Mouse (Mus musculus) embryo, embryonic 10.5 days (tissue): ENCODE measurements around the gene Mrps27.

Experiments used
- DNase-seq: peaks from one replicate; pipeline ENCODE4 v3.0.0-alpha.2; 2015; ENCODE audit warnings: low spot score

Mrps27 gene

DNA sequence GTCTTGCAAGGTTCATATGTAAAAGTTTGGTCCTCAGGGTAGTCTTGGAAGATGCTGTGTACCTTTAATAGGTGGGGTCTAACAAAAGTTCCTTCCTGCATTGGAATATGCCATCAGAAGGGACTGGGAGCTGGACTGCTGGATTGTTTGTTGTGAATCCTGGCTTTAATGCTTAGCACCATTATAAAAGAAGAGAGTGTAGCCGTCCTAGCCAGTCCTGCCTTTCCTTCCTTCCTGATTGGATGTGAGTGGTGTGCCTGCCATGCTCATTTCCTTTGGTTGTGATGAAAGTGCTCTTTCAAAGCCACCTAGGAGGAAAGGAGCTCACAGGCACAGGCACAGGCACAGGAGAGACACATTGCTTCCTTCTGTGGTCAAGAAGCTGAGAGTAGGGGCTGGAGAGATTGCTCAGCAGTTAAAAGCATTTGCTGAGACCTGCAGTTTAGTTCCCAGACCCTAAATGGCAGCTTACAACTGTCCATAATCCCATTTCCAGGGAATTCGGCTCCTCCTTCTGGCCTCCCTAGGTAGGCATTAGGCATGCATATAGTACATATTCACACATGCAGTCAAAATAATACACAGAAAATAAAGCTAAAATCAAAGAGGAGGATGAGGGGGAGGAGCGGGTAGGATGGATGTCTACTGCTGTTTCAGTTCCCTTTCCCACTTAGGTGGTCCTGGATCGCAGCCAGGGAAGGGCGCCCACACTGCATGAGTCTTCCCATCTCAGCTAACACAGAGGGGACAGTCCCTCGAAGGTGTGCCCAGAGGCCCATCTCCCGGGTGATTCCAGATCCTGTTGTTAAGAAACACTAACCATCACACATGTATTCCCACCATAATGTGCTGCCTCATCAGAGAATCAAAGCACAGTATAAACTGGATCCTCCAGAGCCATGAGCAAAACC is 43.6 kb downstream of the Mrps27 start:
- DNase-seq, result no peak

GRCm38 (mm10) chr13:99391417-99391816 is 46.8 kb downstream of the Mrps27 start:
- DNase-seq, result no peak

GRCm38 (mm10) chr13:99393128-99393527 is 48.5 kb downstream of the Mrps27 start:
- no peak for DNase-seq

DNA sequence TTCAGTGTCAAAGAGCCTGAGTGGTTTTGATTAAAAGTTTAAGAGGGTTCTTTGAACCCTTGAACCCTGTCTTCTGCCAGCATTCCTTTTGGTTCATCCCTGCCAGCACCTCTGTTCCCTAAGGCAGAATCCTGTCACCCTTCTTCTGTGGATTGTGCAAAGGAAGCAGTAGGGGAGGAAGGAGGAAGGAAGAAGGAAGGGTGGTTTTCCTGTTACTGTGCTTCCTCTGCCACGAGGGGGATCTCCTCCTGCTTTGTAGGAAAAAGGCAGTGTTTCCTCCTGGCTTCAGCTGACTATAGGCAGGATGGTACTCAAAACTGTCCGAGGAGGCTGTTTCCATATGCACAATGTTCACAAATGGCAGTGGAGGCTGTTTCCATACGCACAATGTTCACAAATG is 50.1 kb downstream of the Mrps27 start:
- DNase-seq, result no peak

DNA sequence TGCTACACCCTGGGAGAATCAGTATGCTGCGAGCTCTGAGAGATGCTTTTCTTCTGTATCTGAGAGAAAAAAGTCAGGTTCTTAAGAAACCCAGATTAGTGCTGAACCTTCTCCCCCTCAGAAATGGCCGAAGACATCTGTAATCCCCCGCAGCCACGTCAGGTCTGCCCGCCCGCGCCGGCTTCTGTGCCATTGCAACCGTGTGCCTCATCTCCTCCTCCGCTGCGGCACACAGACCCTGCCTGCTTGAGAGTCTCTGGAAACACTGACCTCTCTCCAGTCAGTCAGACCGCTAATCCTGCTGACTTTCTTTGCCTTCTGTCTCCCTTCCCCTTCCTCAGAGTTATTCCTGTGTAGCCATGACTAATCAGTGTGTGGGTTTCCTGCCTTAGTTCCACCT is 50.9 kb downstream of the Mrps27 start:
- DNase-seq, result peak; percentile 55

- DNase-seq, result peak; percentile 24
Observed at GRCm38 (mm10) chr13:99397228-99397627, 52.6 kb downstream of the Mrps27 start.

DNA sequence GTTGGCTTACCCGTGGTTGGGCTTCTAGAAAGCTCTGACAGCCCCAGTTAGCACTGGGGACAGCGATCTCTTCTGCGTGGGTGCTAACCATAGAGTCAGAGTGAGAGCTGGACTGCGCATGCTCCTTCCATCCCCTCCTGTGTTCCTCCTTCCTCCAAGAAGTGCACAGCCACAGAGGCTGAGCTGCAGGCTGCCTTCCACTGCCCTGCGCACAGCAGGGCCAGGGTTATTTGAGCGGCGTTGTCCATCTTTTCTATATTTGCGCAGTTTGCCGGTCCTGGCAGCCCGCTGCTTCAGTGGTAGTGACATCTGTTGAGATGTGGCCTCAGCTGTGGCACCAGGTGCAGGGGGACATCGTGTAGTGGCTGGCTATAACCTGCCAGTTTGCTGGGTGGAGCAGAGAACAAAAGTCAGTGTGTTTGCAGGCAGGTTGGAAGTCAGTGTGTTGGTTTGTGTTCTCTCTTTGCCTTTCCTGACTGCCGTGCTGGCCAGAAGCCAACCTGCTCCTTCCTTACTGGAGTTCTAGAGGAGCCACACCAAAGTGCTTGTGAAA is 53.6 kb downstream of the Mrps27 start:
- no peak for DNase-seq

- DNase-seq, result no peak
Observed at GRCm38 (mm10) chr13:99399373-99399772, 54.8 kb downstream of the Mrps27 start.

DNA sequence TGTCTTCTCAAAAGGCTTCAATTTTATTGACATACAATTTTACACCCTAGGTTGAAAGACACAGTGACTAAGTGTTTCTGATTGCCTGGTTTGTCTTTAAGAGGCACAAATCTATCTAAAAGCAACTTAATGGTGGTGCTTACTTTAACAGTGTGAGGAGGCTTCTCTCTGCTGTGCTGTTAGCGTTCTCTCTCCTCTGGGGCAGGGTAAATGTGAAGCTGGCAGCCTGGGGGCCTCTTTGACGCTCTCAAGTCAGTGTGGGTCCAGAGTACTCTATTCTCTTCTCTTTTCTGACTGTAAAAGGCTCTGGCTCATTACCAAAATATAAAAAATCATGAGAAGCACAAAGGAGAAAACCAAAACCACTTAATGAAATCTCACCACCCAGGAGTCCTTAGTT is 64.6 kb downstream of the Mrps27 start:
- DNase-seq, result no peak

DNA sequence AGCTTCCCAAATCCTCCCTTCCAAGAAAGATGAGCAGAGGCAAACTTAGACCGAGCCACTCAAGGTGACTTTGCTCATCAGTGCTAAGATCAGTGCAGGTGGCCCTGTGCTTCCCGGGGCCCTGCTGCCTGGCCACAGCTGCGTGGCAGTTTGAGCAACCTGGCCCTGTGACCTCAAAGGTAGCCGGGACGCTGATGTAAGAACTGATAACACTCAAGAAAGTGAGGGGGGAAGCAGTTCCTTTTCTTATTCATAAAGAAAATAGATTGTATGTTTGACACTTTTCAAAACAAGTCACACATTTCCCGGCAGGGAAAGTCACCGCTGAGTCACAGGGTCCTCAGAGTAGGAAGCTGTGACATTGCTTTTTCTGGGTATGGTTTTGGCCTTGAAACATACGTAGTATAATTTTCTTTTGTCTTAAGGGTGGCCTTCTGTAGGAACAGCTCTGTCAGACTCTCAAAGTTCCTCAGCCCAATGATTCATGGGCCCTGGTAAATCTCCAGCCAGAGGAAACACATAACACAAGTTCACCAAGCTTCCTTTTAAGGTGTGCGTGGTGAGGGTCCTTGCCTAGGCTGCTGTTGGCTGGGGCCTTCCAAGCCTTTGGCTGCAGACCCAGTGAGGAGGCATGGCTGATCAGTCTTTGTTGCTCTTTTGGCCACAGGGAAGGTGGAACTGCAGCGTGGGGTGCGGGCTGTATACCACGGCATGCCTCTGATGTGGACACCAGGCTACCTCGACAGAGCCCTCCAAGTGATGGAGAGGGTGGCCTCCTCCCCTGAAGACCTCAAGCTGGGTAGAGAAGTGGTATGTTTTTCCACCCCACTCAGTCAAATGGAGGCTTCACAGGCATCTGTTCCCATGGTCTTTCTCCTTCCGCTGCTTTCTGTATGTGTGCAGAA is 66.3 kb downstream of the Mrps27 start:
- no peak for DNase-seq

- DNase-seq, result no peak
Observed at GRCm38 (mm10) chr13:99411761-99412160, 67.2 kb downstream of the Mrps27 start.

DNA sequence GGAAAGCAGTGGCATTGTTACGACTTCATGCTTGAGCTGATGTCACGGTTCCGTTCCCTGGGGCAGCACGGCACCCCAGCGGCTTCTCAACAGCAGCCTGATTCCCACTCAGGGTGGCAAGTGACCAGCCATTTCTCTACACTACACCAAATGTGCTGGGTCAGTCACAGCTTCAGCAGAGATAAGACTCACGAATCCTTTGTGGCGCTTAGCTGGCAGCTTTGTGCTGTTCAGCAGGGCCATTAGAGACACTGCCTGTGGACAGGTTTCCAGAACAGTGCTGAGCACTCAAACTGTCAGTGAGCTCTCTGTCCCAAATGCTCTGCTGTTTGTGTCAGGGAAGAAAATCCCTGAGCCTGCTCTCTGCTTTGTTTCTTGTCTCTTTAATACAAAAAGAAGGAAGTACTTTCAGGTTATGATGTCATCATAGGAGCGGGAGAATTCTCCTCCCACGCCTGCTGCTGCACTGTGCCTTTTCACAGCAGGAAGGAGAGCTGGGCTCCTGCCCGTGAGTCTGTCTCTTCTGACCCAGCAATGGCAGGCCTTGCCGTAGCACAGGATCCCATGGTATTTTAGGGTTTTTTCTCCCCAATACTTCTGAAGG is 68.0 kb downstream of the Mrps27 start:
- DNase-seq, result peak; percentile 36

GRCm38 (mm10) chr13:99413481-99414351 is 69.1 kb downstream of the Mrps27 start:
- DNase-seq, result peak; percentile 88

DNA sequence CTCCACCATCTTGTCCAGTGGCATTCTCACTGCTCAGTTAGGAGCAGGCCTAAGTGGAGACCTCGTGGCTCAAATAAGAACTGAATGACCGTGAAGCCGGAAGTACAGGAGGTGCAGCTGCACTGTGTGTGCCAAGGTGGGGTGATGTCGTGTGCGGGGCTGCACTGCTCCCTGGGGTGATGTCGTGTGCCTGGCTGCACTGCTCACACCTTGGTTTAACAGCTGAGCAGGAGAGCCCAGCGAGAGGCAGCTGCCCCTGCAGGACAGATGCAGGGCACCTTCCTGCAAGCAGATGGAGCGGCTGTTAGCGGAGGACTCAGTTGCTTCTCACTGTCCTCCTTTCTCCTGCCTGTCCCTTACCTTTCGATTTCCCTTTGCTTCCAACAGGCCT is 69.8 kb downstream of the Mrps27 start:
- DNase-seq, result no peak

- DNase-seq, result no peak
Observed at GRCm38 (mm10) chr13:99416601-99417000, 72.0 kb downstream of the Mrps27 start.

GRCm38 (mm10) chr13:99423581-99423980 is 79.0 kb downstream of the Mrps27 start:
- no peak for DNase-seq

GRCm38 (mm10) chr13:99433068-99434008 is 88.8 kb downstream of the Mrps27 start:
- no peak for DNase-seq

- DNase-seq, result no peak
Observed at GRCm38 (mm10) chr13:99434494-99434893, 89.9 kb downstream of the Mrps27 start.

- DNase-seq, result no peak
Observed at GRCm38 (mm10) chr13:99437051-99437450, 92.5 kb downstream of the Mrps27 start.

GRCm38 (mm10) chr13:99439357-99439756 is 94.8 kb downstream of the Mrps27 start:
- DNase-seq, result no peak
